In genomic region chr5:135488881-135489694, GRCm38 (mm10) we compare ENCODE assay signal across 8 mouse cellular contexts. TPM values are rescaled to one million over a fixed set of nuclear protein-coding genes. Genes with fewer than 3 reads are reported as not detected.
A peak's percentile ranks its signal among the peaks of the same experiment; 100 is the strongest.
DNase-seq lines count a peak whose midpoint lies in the region; ATAC-seq and TF ChIP-seq lines count a peak whose summit lies in the region.

No protein-coding gene starts in this region.

- peak overlapping the region; percentile 88 for H3K9ac ChIP-seq in forebrain, embryonic 11.5 days (ENCODE audit: low read length)
- H3K9ac ChIP-seq in heart, embryonic 15.5 days: peak overlapping the region; percentile 65
- peak overlapping the region; percentile 57 for H3K9ac ChIP-seq in liver, embryonic 13.5 days

- no peaks in the 10 kb centered on the region; the same call in 1 of the 2 replicates for H3K4me1 ChIP-seq in bone marrow, adult 2 months (ENCODE audit: control insufficient read depth, insufficient read depth, low read length)
- H3K4me1 ChIP-seq in forebrain, embryonic 11.5 days (replicated peaks; ENCODE audit: control insufficient read depth, insufficient read depth, low read length): peaks cover 11% of the 10 kb centered on the region; the same call in 1 of the 2 replicates
- H3K4me1 ChIP-seq in heart, embryonic 15.5 days (replicated peaks): peaks cover 30% of the 10 kb centered on the region
- H3K4me1 ChIP-seq in liver, embryonic 13.5 days (replicated peaks): 0 out of 2 replicates have a peak, but pooled peaks cover 8% of the 10 kb centered on the region

- peak overlapping the region; percentile 74 for H3K4me2 ChIP-seq in forebrain, embryonic 11.5 days (ENCODE audit: low read depth, low read length, severe bottlenecking)
- peak overlapping the region; percentile 73 for H3K4me2 ChIP-seq in heart, embryonic 15.5 days
- H3K4me2 ChIP-seq in liver, embryonic 13.5 days: peak overlapping the region; percentile 64

- H3K4me3 ChIP-seq in bone marrow, adult 2 months (replicated peaks; ENCODE audit: control insufficient read depth, low read depth, low read length): peak overlapping the region; percentile 74
- peak overlapping the region; percentile 78 for H3K4me3 ChIP-seq in forebrain, embryonic 11.5 days (ENCODE audit: low read depth, low read length)
- peak overlapping the region; percentile 80 for H3K4me3 ChIP-seq in heart, embryonic 15.5 days
- H3K4me3 ChIP-seq in liver, embryonic 13.5 days (replicated peaks): peak overlapping the region; percentile 56

- H3K36me3 ChIP-seq in forebrain, embryonic 11.5 days (ENCODE audit: control insufficient read depth, insufficient read depth, low read length): no peaks in the 10 kb centered on the region
- H3K36me3 ChIP-seq in heart, embryonic 15.5 days: no peaks in the 10 kb centered on the region
- H3K36me3 ChIP-seq in liver, embryonic 13.5 days: no peaks in the 10 kb centered on the region

- 0 out of 2 replicates have a peak, but pooled peaks have one; percentile 10 for TF ChIP-seq CTCF in bone marrow, adult 2 months (IDR thresholded peaks at IDR 0.05; ENCODE audit: control insufficient read depth, insufficient read depth, low read length)

- peak; percentile 84 to 85 for DNase-seq in B cell, adult 2 months
- DNase-seq in forebrain, embryonic 11.5 days (ENCODE audit: low spot score): peak; percentile 95
- DNase-seq in kidney, postnatal 14 days: peak; percentile 84
- DNase-seq in liver, embryonic 13.5 days: no peak
- DNase-seq in naive thymus-derived CD4-positive, alpha-beta T cell, adult 2 months (ENCODE audit: low read depth): peak; percentile 3
- DNase-seq in spleen, postnatal 4 days (ENCODE audit: low spot score in 2 of 2): peak; percentile 67 to 86

- no peaks in the 10 kb centered on the region for H3K9me3 ChIP-seq in forebrain, embryonic 11.5 days (ENCODE audit: control insufficient read depth, low read length)
- H3K9me3 ChIP-seq in heart, embryonic 15.5 days (replicated peaks): no peaks in the 10 kb centered on the region
- no peaks in the 10 kb centered on the region for H3K9me3 ChIP-seq in liver, embryonic 13.5 days (replicated peaks)

- TF ChIP-seq POLR2A in bone marrow, adult 2 months (IDR thresholded peaks at IDR 0.05; ENCODE audit: borderline replicate concordance, control insufficient read depth, low read depth, low read length): no peak

- H3K27ac ChIP-seq in bone marrow, adult 2 months (ENCODE audit: control insufficient read depth, insufficient read depth, low read depth, low read length, poor library complexity): peak overlapping the region; percentile 38; the same call in 1 of the 2 replicates
- H3K27ac ChIP-seq in forebrain, embryonic 11.5 days (ENCODE audit: low read depth, low read length): peak overlapping the region; percentile 94
- peak overlapping the region; percentile 88 for H3K27ac ChIP-seq in heart, embryonic 15.5 days
- no peak overlapping the region; the same call in 1 of the 2 replicates for H3K27ac ChIP-seq in liver, embryonic 13.5 days

- WGBS in bone marrow, adult 2 months: 1% methylated on average over 56 of the region's 59 CpGs
- WGBS in forebrain, embryonic 11.5 days: under 1% methylated on average over 56 of the region's 59 CpGs
- WGBS in heart, embryonic 15.5 days: under 1% methylated on average over 59 of the region's 59 CpGs
- under 1% methylated on average over 57 of the region's 59 CpGs for WGBS in liver, embryonic 13.5 days (ENCODE audit: insufficient replicate concordance)

- peak; percentile 83 for ATAC-seq in forebrain, embryonic 11.5 days (replicated peaks; ENCODE audit: low FRiP score)
- ATAC-seq in heart, embryonic 15.5 days (replicated peaks; ENCODE audit: insufficient number of reproducible peaks, insufficient read depth, low FRiP score, low read depth): peak; percentile 80
- ATAC-seq in liver, embryonic 13.5 days (ENCODE audit: low read depth): peak; percentile 48; the same call in 1 of the 2 replicates

- H3K27me3 ChIP-seq in forebrain, embryonic 11.5 days (ENCODE audit: control insufficient read depth, insufficient read depth, low read length): no peaks in the 10 kb centered on the region
- no peaks in the 10 kb centered on the region for H3K27me3 ChIP-seq in heart, embryonic 15.5 days
- peaks cover 39% of the 10 kb centered on the region for H3K27me3 ChIP-seq in liver, embryonic 13.5 days

RNA-seq across cellular contexts. Expression of gene Hip1, which starts 55.8 kb away (rescaled TPM):
- polyA plus RNA-seq in bone marrow, adult 2 months (2011; ENCODE audit: insufficient read depth, insufficient read length, low replicate concordance, missing spikeins): 7.8 and 14.5 TPM in 2 replicates
- 70.3 and 76.5 TPM in 2 replicates for polyA plus RNA-seq in forebrain, embryonic 11.5 days (2014; fragmentation: Nextera tagmentation; extraction: Ambion mirVana)
- 20.6 and 25.7 TPM in 2 replicates for polyA plus RNA-seq in heart, embryonic 15.5 days (2015; fragmentation: Nextera tagmentation; extraction: Ambion mirVana)
- 3.4 and 4.6 TPM in 2 replicates for polyA plus RNA-seq in liver, embryonic 13.5 days (2015; fragmentation: Nextera tagmentation; extraction: Ambion mirVana)
